Mouse (Mus musculus): ENCODE data around the gene Mrps21.
"Not testable (repeated sequence)": the region's sequence is repeated elsewhere in the genome, so short reads cannot be mapped to it uniquely, and the experiment has no call there.

Gene Mrps21

DNA sequence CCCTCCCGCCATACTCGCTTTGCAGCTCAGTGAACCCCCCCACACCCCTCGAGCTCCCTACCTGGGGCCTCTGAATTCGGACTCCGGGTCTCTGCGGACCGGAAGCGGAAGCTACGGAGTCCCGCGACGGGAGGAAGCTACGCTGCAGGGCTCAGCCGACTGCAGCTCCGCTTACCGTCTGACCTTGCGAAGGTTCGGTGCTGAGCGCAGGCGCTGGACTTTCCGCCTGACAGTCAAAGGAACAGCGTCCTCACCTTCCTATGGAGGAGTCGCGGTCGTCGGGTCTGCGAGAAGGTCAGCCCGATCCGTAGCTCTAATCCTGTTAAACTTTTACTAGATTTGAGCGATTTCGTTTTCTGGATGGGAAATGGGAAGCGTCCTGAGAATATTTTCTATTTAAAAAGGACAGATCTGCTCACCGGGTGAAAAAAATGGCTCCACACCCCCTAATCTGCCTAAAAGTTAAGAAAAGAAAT, at the start of gene Mrps21:
TSS of gene Mrps21 (minus strand) at position 128 of the 476 bp plus-strand sequence.
- peak; percentile 82 for DNase-seq (ENCODE audit: low read depth)

DNA sequence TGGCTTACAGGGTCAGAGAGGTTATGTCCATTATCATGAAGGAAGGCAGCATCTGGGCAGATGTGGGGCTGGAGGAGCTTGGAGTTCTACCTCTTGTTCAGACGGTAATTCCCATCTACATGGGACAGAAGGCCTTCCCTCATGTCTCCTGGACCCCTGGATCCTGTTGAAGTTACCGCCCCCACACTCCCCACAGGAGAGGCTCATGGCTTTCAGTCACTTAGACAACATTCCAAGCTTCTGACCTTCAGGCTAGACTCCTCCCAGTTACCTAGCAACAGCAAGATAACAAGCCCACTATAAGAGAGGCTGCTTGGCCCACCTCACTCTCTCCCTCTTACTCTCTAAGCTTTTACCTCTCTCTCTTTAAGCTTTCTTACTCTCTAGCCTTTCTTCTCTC, 49.2 kb upstream of the Mrps21 start:
- DNase-seq (ENCODE audit: low read depth), result not testable (repeated sequence)

DNA sequence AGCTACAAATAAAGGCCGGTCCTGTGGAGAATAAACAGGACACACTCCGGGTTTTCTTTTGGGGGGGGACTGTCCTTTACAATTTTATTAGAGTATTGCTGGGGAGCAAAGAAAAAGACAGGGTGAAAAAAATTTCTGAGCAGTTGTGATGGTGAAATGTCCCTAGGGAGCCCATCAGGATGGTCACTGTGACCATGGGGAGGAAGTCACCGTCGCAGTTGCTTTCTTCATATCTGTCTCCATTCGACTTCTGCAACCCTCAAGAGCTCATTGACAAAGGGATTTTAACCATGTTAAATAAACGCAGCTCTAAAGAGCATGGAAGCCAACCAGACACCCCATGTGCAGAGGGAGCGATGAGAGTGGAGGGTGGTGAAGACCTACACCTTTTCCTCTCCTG, 45.4 kb upstream of the Mrps21 start:
- no peak for DNase-seq (ENCODE audit: low read depth)

DNA sequence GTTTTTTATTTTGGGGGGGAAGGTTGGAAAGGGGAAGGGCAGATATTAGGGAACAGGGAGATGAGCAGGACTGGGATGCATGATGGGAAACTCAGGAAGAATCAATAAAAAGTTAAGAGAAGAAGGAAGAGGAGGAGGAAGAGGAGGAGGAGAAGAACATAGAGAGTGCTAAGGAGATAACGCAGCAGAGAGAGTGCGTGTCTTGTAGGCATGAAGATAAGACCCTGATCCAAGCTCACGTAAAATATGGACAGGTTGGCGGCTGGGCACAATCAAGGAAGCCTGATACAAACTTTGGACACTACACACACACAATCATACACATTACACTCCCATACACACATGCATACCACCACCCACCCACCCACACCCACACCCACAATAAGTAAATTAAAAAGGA, 43.4 kb upstream of the Mrps21 start:
- no peak for DNase-seq (ENCODE audit: low read depth)

DNA sequence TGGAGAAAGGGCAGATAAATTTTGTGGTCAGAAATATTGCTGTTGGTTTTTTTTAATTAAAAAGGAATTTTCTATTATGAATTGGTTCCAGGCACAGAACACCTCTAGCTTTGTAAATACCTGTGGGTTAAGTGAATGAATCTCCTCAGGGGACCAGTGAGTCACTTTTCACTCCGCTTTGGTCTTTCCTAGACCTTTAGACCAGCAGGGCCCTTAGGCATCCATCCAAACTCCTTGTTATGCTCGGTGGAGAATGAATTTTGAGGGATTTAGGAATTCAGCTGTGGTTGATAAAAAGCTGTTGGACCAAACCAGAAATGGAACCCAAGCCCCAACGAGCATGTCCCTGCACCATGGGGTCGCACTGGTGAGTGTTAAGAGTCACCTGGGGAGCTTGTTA, 36.3 kb upstream of the Mrps21 start:
- no peak for DNase-seq (ENCODE audit: low read depth)

DNA sequence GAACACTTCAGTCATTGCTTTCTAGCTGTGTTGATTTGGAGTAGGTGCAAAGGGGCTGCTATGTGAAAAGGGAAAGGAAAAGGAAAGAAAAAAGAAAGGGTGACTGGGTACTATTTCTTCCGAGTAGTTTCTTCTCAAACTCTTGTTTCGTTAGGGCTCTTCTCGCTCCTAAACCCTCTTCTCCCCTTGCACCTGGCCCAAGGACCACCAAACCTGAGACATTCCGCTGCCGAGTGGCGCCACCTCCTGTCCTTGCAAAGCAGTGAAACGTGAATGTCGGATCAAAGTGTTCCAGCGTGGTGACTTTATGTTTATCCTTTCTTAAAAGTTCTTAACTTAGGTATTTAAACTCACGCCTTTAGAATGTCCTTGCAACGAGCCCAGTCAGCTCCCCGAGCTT, 35.5 kb upstream of the Mrps21 start:
- DNase-seq (ENCODE audit: low read depth), result no peak

DNA sequence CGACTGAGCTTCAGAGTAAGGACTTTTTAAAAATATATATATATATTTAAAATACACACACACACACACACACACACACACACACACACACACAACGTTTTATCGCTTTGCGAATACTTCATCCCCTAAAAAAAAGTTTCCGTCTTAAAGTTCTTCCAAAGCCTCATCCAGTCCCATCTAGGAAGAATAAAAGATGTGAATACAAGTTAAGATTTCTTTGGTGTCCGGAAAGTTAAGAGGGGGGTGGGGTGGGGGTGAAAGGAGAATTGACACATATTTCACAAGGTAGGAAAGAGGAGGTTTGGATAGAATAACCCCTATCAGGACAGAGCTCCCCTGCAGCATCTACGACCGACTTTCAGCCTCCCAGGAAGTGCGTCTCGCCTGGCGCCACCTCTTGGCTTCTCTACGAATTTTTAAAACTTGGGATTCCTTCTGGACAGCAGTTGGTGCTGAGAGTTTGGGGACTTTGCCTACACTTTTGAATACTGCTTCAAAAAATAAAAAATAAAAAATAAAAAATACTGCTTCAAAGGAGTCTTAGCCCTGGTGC, 34.7 kb upstream of the Mrps21 start:
- DNase-seq (ENCODE audit: low read depth), result peak; percentile 48

DNA sequence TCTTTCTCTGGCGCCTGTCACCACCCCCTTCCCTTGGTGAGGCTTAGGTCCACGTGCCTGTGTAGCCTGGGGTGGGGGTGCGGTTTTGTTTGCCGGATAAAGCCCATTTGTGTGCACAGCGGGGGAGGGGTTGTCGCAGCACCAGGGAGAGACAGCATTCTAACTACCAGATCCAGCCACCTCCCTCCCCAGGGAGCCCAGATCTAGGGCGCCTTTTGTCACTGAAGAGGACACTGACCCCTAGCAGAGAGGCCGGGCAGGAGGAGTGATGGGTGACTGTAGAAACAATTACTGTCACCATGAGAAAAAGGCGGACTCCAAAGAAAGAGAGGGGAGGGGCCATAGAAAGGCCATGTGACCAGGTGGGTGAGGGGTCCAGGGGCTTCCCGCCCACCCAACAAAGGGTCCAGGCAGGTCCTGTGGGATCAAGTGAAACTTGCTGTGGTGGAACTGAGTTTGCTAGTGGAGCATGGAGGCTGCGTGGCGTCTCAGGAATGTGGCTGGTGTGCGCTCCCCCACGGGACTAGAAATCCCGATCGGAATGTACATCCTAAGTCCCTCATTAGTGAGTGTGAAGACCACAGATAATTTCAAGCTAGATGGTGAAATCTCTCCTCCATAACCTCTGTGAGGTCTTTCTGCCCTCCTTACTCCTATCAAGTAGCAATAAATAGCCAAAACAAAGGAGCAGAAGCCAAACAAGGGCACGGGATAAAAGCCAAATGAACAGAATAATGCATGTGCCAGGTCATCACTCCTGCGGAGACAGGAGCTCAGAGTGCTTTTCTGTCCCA, 34.0 kb upstream of the Mrps21 start:
- no peak for DNase-seq (ENCODE audit: low read depth)

DNA sequence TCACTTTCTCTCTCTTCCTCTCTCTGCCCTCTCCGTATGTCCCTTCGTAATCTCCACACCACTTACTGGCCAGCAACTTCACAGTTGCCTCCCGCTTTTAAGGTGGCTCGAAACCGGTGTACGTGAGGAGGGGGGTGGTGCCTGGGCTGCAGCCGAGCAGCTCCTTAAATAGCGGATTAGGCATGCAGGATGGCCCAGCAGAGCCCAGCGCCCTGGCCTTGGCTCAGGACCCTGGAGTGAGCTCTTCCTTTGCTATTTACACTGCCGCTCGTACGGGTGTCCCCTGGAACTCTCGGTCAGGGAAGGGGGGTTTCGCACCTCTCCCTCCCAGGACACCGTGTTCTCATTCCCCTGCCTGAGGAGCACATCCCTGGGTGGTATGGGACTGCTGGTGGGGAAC, 33.2 kb upstream of the Mrps21 start, which contains the start of gene Car14:
TSS of gene Car14 (minus strand) at position 124 of the 400 bp plus-strand sequence.
- no peak for DNase-seq (ENCODE audit: low read depth)

DNA sequence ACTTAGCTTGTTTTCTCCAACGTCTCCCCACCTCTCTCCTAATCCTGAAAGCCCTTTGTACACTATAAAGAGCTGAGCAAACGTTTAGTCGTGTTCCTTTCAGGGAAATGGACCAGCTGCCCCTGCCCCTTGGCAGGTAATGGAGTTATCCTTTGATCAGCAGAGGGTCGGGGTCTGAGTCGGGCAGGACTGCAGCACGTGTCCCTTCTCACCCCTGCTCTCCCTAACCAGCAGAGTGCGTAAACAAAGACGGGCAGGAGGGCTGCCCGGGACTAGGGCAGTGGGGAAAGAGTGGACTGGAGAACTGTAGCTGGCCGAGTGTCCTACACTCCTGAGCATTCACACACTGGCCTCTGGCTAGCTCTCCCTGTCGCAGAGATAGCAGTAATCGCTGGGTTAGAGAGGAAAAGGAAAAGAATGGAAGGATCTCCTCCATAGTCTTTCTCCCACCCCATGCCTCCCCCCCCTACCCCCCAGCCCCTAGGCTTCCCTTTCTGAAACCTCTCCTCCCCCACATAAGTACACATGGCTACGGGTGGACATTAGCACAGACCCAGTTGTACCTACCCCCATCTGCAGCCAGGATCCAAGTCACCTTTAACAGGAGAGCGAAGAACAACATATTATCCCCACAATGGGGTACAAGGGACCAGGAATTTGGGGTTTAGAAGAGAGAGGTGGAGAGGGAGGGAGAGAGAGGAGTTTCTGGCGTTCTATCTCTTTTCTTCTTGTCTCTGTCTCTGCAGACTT, 32.6 kb upstream of the Mrps21 start:
- no peak for DNase-seq (ENCODE audit: low read depth)

DNA sequence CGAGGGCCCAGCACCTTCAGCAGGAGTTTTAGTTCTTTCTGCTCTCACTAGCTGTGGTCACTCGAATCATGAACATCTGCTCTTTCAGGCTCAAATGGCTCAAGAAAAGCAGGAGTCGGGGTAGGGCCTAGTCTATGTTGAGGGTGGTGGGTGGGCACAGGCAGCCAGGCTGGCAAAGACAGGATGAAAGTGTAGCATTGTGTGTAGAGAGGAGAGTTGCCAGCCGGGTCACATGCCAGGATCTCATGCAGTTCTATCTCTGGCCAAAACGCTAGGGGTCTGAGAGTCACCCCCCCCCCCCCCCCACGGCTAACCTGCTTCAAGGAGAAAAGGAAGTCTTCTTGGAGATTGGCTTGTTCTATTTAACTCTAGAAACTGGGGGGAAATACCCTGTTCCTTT, 31.3 kb upstream of the Mrps21 start:
- no peak for DNase-seq (ENCODE audit: low read depth)

DNA sequence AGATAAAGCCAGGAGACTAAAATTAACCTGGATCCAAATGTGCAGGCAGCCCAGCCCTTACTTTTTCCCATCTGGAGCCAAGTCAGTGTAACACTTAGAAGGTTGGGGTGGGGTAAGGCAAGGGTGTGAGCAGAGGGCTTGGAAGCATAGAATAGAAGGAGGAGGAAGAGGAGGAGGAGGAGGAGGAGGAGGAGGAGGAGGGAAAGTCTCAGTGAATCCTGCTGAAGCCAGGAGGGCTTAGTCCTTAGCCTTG, 31.0 kb upstream of the Mrps21 start:
- no peak for DNase-seq (ENCODE audit: low read depth)

DNA sequence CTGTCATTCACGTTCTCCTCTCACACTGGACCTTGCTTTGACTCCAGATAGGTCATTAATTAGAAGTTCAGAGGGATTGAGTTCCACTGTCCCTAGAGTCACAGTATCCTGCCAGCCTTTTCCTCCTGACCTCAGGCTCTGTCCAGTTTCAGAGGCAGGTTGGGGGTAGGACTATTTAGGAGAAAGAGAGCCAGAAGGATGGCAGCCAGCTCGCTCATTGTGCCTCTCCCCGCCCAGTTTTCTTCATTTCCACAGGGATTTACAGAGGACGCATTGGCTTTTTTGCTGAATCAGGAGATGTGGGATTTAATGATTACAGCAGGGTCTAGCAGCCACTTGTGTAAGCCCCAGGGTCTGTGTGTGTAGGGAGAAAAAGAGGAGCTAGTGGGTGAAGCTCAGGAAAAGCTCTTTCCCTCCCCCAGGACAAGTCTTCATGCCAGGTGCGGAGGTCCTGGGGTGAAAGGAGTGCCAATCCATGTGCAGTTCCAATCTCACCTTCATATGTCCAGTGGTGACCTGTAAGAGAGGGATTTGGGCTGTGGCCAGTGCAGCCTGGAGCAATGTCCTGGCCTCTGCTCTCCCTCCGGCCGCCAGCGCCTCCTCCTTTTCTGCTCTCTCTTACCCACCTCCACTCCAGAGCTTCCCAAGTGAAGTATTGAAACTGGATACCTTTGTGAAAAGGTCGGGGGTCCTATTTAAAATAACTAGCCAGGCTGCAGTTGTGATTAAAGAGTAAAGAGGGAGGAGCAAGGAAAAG, 30.5 kb upstream of the Mrps21 start:
- DNase-seq (ENCODE audit: low read depth), result no peak

DNA sequence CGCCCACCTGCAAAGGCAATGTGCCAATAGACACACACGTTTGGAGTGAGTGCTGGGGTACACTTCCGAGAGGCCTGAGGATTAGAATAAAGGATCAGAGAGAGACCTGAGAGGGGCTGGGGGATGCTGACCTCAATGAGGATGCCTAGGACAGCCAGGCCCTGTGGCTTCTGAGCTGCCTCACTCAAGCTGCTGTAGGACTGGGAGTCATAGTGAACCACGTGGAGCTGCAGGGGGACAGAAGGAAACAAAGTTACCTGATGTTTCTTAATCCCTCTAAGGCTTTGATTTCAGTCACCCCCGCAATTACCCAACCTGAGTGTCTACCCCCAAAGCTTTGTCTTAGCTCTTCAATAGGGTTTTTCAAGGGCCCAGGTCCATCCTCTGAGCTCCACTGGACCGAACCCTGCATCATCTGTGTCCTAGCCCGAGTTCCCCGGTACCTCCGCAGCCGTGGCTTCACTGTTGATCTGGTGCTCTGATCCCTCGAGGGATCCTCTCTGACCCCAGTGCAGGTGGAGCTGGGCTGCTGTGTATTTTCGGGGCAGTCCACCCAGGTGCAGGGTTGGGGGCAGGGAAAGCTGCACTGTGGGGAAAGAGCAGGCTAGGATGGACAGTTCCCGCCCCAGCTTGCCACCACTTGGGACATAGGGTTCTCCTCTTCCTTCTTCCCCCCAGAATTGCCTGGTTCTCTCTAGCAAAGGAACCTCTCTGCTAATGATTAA, 28.6 kb upstream of the Mrps21 start:
- no peak for DNase-seq (ENCODE audit: low read depth)

DNA sequence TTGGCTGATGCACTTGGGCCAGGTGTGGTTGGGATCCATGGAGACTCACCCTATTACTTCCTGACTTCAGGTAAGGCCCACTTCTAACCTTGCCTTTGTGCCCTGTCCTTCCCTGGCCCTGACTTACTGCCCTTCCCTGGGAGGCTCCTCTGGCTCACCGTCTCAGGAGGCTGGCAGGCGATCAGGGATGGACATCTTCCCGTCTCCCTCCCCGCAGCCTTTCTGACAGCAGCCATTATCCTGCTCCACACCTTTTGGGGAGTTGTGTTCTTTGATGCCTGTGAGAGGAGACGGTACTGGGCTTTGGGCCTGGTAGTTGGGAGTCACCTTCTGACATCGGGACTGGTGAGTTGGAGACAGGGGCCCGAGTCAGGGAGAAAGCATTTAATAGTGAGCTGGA, 24.2 kb upstream of the Mrps21 start:
- not testable (repeated sequence) for DNase-seq (ENCODE audit: low read depth)

DNA sequence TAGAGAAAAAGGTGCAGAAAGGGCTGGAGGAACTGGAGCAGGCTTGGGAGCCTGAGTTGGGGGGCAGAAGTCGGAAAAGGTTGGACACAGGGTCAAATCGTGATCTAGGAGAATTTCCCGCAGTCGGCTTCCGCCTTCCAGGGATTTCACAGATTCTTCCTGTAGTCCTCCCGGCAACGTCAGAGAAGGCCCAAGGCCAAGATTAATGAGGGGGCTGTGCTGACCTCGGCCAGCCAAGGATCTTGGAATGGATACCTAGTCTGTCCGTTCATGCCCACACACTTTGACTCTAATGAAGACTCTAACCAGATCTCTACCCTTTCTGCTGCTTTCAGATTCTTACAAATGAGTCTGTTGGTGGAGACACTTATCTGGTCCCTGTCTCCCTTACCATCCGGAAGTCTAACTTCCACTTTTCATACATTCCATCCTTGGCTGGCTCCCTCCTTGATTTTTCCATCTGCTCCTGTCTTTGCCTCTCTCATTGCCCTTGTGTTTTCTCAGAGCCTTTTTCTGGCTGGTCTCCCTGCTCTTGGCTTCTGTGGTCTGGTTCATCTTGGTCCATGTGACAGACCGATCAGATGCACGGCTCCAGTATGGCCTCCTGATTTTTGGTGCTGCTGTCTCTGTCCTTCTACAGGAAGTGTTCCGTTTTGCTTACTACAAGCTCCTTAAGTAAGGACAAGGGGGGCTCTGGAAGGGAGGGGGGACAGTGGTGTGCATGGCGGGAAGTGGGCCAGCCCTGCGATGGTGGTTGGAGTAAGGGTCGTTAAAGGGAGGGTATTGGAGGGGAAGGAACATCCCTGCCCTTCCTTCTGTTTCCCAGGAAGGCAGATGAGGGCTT, 23.2 kb upstream of the Mrps21 start:
- no peak for DNase-seq (ENCODE audit: low read depth)

DNA sequence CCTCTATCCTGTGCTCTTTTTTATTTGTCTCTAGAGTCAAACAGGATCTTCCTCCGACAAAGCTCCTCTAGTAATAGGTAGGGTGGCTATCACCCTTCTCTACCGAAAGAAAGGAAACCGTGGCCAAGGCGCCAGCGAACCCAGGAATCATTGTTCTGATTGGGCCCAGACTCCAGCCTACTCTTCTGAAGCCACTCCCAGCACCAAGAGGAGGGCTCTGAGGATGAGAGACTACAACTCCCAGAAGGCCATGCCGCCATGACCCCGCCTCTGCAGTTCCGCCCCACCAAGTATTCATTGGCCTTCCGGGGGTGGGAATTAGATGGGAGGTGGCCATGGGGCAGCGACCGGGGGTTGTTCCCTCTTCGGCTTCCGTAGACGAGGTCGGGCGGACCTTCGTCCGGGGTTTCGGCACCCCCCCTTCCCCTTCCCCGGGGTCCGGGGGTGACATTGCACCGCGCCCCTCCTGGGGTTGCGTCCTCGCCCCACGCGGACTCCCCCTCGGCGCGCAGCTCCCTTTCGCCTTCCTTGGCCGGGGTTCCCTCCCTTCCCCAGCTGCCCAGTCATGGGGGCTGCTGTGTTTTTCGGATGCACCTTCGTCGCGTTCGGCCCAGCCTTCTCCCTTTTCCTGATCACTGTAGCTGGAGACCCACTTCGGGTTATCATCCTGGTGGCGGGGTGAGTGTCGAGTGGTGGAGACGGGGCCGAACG, 22.4 kb upstream of the Mrps21 start, which contains the start of gene Aph1a:
TSS of gene Aph1a (plus strand) at position 364 of the 711 bp plus-strand sequence.
- DNase-seq (ENCODE audit: low read depth), result peak; percentile 95

DNA sequence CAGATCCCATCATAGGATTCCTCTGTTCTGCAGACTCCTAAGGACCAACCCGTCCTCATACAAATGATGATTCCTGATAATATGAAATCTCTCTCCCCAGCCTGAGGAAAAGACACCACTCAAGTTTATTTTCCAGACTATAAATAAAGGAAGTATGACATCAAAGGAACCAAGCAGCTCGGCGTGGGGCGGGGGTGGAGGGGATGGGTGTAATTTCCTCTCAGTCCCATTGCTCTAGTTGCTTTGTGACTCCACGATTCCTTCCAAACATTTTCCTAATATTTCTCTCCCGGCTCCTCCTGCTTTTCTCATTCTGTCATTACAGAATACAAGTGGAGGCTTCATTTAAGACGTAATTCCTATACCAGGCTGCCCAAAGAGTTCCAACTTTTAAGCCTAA, 21.8 kb upstream of the Mrps21 start:
- DNase-seq (ENCODE audit: low read depth), result no peak

DNA sequence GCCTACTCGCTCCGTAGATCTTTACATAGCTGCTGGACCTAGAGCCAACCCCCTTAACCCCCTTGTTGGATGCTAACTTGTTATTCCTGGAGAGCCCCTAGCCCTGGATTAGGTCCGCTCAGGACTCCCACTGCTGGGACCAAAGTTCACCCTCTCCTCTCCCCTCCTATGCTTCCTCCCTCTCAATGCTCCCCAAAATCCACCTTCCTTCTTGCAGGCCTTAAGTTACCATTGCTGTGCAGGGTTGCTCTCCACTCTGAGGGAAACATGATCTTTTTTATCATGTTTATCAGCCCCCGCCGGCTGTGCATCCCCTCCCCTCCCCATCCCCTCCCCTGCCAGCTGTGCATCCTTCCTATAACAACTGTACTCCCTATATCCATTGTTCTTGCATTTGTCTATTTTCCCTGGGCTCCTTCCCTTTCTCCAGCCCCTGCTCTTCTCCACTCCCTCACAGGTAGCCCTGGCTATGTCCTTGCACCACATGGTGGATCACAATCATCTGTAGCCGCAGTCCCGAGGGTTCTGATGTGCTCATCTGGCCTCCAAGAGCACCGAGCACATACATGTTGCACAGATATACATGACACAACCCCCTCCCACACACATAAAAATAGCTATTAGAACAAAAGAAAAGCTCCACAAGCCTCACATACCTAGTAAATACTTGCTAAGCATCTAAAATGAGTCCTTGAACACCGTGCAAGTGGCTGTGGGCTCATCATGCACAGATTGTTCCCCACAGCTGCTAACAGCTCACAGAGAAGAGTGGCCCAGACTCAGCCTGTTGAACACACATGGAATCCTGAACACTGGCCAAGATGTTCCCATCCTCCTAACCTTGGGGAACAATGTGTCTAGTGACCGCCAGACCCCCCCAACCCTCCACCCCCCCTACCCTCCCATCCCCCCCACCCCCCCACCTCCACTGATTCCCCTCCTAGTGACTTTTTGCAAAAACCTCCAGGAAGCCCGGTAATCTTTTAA, 21.0 kb upstream of the Mrps21 start:
- no peak for DNase-seq (ENCODE audit: low read depth)

Data from c-Kit-positive CD71-positive TER-119-negative erythroid progenitor cells, embryonic 14.5 days (primary cell).